Mouse (Mus musculus): ENCODE measurements at regions not wholly inside any gene's neighbourhood (a gene's known extent, or its start where the extent isn't known, plus 50 kb on each side); places are given as distances from the start of the nearest gene placed in this dataset.

GRCm38 (mm10) chr1:136704139-136704538 lies 79.4 kb downstream of the Zfp281 start:
- TF ChIP-seq CTCF (IDR thresholded peaks at IDR 0.05; ENCODE audit: control insufficient read depth, insufficient read depth, insufficient read length) = no peak
- no peak for TF ChIP-seq MAX (IDR thresholded peaks at IDR 0.05)

All from C2C12 (cell line).